Mouse (Mus musculus) embryo, embryonic 10.5 days (tissue): Measurements from ENCODE around the gene Fgfr2.

Experiments
- DNase-seq: peaks from one replicate; pipeline ENCODE4 v3.0.0-alpha.2; 2015; ENCODE audit warnings: low spot score

The Fgfr2 gene

DNA sequence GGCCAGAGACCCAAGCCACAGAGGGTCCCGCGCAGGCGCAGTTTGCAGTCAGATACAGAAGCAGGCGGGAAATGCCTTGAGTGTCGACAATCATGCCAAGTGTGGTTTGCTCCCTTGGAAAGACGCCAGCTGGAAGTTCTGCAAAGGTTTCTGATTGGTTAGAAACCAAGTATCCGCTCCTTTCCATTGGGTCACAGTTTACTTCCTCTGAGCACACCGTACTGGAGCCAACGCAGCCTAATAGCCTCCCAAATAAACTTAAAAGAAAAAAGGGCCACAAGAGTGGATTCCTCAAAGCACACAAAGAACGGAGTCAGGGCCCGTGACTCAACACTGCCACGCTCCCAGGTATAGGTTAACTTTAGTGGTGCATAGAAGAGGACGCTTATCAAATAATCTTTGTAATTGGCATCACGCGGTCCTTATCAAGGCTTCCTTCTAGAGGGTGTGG is 2797.1 kb downstream of the Fgfr2 start:
- DNase-seq: no peak

DNA sequence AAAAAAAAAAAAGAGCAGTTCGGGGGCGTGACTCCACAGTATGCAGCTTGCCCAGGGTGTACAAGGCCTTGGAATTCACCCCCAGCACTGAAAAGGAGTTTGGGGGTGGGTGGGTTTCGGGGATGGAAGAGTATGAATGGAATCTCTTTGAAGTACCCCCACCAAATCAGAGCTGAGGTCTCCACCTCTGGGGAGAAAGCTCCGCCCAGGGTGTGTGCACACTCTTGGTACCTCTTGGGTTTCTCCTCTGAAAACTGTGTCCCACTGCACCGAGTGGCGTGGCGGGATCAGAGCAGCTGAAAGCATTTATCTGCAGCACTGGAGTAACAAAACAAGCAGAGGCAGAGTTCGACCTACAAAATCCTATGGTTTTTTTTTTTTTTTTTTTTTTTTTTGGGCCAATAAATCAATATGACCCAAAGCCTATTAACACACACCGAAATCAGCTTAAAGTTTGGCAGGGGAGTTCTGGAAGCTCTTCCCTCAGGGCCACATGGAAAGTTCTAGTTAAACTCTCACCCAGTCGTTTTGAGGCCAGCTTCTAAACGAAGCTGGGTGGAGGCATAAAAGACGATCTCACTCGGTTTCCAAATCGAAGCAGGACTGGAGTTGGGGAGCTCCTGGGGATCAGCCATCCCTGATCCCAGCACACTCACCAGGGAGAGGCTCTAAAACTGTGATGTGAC is 2798.3 kb downstream of the Fgfr2 start:
- DNase-seq: peak; percentile 39

DNA sequence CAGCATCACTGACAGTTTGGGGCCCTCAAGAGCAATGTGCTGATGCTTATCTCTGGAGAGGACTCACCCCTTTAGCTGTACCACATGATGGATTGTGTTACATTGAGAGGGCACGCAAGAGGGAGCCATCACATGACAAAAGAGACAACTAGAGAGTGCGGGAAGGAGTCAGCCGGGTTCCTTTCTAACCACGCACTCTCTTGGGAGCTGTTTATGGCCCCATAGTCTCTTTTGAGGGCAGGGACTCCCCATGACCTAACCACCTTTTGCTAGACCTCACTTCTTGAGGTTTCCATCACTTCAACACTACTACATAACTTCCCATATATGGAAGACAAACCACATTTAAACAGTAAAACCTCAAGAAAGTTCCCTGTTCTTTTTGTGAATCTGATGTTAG is 2799.4 kb downstream of the Fgfr2 start:
- no peak for DNase-seq

DNA sequence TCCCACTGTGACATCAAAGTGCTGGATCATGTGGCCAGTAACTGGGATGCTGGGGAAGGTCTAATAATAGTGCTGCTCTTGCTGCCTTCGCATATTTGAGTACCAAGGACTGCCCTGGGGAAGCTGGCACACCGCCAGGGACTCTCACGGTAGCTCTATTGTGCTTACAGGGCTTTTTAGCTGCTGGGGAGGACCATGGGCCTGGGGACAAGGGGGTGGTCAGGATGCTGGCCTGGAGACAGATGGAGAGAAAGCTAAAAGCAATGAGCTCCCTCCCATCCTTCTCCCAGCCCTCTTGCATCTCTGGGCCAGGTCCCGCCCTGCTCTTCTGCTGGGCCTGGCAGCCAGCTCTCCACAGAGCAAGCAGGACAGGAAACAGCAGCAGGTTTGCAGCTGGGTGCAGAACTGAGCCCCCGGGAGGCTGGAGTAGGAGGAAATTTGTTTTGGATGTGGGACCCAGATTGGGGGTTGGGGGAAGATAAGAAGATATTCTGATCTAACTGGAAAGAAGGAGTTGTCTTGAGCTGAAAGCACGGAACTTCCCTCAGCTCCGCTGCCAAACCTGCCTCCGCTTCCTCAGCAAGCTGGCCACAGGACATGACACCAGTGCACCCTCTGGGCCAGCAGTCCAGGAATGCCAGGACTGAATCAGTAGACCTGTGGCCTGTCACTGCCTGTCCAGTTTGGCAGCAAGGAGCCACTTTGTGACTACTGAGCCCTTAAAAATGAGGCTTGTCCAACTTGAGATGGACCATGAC is 2803.2 kb downstream of the Fgfr2 start:
- DNase-seq: peak; percentile 27

DNA sequence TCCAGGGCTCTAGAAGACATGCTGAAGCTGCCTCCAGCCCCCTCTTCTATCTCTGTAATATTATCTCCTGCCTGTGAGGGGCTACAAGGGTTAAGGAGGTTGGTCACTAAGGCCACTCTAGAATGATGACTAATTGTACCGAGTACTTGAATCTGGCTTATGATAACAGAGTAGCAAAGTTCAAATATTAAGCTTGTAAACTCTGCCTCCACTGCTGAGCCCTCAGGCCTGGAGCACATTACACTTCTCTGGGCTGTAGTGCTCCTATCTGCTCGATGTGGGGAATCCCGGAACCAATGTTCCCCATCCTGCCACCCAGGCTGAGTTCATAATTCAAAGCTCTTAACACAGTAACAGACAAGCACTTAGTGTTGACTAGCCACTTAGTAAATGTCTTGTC is 2806.9 kb downstream of the Fgfr2 start:
- no peak for DNase-seq

DNA sequence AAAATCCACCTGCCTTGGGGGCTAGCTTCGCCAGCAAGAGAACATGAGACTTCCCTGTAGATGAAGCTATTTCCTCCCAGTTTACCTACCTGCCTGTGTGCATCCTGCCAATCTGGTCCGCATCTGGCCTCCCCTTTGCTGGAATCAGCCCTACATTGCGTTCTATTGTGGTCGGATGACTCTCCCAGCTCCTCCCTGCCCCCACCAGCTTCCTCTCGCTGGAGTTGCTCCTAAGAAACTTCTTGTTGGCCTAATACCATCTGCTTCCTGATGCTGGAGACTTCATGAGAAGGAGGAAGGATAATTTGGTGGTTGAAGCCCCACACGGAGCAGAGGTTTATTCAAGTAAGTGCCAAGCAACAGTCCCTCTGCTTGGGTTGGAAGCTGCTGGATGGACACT is 2807.9 kb downstream of the Fgfr2 start:
- no peak for DNase-seq

DNA sequence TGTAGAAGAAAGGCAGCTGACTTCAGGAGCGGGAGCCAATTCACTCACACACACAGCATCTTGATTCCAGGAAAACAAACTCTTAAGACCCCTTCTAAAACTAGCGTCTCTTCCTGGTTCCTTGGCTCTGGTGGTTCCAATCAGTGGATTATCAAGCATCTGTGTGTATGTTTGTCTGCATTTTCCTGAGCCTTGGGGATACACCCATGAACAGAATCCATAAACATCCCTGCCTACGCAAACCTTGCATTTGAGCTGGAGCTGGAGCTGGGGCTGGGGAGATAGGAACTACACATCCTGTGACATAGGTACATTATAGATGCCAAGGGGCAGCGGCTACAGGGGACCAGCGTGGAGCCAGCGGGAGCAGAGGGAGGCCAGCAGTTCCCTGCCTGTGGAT is 2808.5 kb downstream of the Fgfr2 start:
- no peak for DNase-seq

DNA sequence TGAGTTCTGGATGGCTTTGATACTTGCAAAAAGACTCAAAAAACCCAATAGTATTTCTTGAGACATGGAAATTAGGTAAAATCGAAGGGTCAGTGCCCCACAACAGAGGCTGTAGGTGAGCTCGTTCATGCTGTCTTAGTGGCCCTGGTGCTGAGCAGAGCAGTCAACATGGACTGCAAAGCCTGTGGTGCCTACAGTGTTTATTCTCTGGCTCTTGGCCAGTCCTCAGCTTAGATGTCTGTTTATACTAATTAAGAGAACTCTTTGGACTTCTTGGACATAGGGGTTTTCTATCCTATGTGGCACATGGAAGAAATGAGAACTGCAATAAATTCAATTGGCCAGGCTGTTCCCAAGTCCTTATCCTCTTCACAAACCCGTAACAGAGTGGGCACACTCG is 2811.8 kb downstream of the Fgfr2 start:
- DNase-seq: no peak

DNA sequence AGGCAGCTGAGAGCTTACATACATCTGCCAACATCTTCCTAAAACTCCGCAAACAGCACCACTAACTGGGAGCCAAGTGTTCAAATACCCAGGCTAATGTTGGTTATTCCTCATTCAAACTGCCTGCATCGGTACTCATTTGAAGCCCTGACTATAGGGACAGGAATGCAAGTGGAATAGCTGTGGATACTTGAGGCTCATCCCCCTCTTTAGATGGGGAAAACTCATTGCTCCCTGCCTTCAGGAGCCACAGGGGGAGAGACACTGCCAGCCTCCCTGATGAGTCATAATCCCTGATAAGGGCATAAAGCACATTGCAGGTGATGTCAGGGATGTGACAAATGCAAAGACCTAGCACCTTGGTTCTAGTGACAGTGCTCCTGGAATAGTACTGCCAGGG is 2814.0 kb downstream of the Fgfr2 start:
- no peak for DNase-seq

DNA sequence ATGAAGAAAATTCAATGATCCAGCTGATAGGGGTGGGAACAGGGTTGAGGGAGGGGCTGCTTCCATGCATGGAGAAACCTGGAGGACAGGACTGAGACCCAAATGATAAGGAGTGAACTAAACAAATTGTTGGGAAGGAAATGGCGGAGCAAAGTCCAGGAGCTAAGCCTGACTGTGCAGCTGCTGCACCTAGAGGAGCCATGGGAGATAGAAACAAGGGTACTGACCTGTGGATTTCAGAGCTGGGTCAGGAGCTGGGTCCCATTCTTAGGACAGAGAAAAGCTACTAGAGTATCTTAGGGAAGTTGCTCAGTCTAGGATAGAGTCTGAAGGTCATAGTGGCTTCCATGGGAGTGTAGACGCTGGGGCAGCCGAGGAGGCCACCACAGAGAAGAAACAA is 2816.1 kb downstream of the Fgfr2 start:
- DNase-seq: no peak

DNA sequence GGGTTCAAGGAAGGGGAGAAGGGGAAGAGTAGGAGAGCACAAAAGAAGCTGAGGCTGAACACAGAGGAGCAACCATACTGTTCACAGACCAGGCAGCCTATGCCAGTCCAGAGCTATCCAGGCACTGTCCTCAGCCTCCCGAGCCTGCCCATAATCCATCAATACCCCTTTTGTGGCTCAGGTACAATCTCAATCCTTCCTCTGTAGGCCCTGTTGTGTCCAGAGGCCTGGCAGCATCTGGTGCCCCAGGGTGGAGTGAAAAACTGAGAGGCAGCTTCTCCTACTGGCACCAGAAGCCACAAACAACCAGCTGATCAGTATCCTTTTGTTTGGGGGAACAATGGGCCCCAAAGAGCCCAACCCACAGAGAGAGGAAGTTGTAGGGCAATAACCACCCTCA is 2818.5 kb downstream of the Fgfr2 start:
- DNase-seq: no peak

DNA sequence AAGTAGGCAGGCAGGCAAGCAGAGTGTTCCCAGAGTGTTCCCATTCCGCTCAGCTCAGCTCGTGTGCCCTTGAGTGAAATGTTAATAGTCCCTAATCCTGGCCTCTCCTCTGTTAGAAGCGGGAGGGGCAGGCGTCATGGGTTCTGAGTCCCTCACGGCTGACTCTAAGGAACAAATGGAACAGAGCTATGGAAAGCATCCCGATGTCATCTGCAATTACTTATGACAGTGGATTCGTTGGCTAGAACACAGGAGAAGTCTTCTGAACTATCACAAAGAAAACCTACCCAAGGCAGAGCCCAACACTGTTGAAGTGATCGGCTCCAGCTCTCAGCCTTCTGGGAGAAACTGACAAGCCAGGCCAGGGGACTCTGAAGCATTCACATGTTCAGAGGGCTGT is 2819.7 kb downstream of the Fgfr2 start:
- no peak for DNase-seq

DNA sequence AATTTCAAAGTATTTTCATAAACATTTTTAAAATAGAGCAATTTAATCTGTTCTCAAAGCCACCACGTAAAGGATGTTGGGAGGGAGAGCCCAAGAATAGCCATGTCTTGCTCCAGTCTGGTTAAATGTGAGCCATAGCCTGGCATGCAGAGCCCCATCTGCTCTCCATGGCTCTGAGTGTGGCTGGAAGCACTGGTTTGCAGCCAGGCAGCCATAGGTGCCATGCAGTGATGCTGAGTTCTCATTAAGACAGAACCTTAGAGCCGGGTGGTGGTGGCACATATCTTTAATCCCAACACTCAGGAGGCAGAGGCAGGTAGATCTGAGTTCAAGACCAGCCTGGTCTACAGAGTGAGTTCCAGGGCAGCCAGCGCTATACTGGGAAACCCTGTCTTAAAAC is 2822.5 kb downstream of the Fgfr2 start:
- DNase-seq: no peak

DNA sequence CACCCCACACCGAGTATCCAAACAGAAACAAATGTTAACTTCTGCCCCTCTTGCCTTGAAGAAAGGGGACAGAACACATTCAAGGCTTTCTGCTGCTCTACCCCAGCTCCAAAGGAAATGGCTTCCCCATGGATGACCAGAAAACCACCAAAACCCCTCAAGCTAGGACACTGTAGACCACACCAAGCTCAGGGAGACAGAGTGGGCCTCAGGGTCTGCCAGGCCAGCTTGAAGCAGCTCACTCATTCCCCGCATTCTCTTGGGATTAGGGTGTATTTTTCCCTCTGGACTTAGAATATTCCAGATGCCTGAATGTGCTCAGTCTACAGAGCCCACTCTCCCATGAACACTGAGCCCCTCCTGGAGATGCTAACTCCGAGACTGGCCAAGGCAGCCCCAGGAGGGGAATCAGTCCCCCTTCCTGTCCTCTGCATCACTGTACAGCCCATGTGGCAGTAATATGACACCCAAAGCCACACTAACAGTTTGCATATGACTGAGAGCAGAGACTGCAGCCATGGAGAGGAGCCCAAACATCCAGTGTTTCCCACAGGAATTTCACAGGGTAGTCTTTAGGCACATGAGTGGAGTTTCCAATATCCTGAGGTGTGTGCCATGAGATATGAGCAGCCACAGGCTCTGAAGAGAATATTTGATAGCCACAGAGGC is 2824.1 kb downstream of the Fgfr2 start:
- DNase-seq: peak; percentile 51

DNA sequence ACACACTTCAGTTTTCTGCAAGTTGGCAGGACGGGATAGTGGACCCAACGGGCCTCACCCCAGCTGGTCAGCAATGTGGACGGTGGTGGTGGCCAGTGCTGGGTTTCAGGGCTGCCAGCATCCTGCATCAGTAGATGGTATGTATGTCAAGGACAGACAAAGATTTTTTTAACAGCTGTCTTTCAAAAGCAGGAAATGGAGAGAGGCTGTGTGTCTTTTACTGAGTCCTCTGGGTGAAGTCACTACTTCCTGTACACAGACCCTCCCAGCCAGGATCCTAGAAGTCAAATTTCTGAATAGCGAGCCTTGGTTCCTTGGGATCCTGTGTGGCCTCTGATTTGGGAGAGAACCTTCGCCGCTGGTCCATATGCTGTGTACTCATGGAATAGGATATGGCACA is 2832.0 kb downstream of the Fgfr2 start:
- no peak for DNase-seq

DNA sequence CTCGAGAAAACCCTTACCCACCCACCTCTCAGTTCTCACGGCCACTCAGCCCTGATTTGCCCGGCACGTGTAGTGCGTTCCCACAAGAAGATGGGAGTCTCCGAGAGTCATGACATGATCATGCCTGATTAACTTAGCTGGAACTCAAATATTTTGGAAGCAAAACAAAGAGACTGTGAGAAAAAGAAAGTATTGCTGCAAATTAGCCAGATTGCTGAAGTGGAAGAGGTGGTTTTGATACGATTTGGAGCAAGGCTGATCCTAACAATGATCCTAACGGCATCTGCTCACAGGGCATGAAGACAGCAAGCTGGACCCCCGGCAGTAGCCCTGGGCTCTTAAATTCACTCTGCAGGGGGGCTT is 2833.7 kb downstream of the Fgfr2 start:
- no peak for DNase-seq

DNA sequence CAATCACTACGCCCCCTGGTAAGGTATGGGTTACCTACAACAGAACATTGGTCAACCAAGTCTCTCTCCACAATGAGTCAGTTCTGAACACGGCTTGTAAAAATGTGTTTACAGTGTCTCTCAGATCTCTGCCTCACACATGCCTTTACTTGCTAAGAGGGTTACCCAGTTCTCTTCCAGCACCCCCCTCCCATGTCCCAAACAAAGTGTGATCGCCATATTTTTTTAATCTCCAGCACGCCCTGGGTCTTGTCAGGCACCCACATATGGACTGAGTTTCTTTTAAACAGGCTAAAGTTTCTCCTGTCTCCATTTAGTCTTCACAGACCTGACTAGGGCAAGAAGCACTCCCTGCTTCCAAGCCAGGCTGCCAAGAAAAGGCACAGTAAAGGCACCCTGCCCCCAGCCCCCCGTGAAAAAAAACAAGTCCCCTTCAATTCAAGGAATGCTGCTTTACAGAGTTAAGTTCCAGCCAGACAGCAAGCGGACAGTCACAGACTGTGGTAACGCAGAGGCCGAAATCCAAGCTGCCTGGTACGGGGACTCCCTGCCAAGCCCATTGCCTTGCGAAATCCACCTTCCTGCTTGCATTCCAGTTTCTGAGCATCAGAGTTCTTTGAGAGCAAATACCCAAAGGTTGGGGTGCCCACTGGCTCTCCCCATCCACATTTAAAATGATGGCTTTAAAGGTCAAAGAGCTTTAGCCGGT is 2834.3 kb downstream of the Fgfr2 start:
- peak; percentile 18 for DNase-seq

DNA sequence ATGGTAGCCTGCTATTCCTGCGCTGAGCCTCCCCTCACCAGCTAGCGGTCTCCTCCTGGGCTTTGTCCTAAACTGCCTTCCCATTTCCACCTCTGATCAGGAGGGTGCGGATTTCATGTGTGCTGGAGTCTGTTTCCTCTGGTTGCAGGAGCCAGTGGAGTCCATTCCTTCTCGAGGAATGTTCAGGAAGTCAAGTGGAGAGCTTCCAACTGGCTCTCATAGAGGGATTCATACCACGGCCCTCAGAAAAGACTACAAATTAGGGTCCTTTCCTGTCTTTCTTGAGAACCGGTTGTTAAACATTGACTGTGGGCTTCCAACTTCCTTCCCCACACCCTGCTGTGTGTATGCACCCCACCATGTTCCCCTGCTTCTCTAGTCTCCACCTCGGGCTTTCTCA is 2834.9 kb downstream of the Fgfr2 start:
- DNase-seq: no peak

DNA sequence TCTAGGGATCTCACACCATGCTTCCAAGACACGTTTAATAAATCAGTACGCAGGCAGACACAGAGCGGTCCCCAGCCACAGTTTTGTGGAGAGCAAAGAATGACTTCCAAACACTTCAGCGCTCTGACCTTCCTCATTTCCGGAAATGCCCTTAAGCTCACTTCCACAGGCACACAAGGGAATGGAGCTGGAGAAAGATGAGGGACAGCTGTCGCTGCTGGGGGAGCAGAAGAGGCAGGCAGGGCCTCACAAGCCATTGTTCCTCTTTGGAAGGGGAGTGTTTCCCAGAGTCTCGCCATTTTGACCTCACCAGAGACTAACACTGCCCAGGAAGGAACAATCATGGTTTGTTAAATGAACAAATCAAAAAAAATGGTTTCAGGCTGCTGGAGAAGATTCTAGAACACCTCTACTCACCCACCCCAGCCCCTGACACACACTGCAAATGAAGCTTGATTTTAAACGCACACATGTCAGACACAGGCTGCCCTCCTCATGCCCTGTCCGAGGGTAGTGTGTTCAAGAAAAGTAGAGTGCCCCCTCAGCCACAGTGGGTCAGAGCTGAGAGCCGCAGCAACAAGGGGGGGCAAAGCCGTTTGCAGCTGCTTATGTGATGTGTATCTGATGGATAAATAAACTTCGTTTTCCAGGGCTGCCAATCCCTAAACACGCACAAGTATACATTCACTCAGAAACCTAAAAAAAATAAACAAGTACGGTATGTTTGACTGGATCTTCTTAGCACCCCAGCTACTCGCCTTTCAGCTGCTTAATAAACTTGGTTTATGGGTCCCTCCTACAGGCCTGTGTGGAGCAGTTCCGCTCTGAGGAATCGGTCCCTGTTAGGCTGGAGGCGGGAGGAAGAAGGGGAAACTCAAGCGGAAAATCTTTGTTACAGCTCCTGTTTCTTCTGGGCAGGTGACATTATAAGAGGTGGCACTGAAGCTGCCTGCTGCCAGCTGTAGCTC is 2844.1 kb downstream of the Fgfr2 start:
- DNase-seq: no peak

DNA sequence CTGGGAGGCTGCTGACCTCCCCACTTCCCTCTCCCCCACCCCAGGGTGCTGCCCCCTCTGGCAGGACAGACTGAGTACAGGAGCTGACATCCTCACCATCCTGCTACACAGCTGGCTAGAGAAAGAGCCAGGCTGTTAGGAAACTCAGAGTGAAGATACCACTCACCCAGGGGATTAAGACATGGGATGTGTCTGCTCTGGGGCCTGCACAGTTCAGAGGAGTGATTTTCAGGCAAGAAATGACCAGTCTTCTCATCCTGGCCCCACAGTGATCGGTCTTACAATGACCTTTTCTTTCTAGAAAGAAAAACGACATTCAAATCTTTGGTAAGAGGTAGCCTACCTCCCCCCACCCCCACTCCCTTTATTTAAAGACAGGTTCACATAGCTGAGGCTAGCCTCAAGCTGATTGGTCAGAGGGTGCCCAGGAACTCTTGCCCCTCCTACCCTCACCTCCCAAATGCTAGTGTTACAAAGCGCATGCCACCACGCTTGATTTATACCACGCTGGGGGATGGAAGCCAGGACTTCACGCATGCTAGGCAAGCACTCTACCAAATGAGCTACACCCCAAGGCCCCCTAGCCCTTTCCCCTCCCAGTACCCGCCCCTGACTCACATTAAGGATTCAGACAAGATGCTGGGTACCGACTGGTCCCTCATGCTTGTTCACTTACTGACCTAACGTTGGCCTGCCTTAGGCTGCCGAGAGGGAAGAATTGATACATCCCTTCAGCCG is 2845.0 kb downstream of the Fgfr2 start:
- DNase-seq: peak; percentile 73

DNA sequence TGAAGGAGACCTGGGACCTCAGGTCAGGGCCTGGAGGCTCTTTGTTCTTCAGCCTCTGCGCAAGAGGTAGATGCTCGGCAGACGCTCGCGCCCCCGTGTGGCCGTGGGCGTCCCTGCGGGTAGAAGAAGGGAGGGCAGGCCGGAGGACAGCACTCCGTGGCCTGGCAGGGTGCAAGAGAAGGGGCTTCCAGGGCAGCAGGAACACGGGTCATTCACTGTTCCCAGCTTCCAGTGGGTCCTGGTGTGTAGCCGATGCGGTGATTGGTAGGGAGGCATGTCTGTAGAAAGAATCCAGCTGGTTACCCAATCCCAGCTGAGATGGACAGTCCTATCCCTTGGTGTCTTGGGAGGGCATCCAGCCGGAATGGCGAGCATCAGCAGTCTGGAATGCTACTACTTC is 2849.9 kb downstream of the Fgfr2 start:
- peak; percentile 83 for DNase-seq
